Mouse (Mus musculus) C2C12 (cell line): ENCODE data around the gene Morc3.

Source experiments
- CEBPB ChIP-seq: IDR thresholded peaks from one replicate; pipeline ENCODE4 v1.6.1; 2011; ENCODE audit warnings: low read depth, mild to moderate bottlenecking, control low read depth, moderate library complexity
- CTCF ChIP-seq: IDR thresholded peaks from one replicate; pipeline ENCODE4 v1.5.1; 2011; ENCODE audit not compliant: control insufficient read depth, insufficient read depth, insufficient read length
- FOSL1 ChIP-seq: IDR thresholded peaks from one replicate; pipeline ENCODE4 v1.8.0; 2011; ENCODE audit warnings: mild to moderate bottlenecking, low read length; ENCODE audit not compliant: poor library complexity, insufficient read depth, severe bottlenecking
- MAX ChIP-seq: IDR thresholded peaks from one replicate; pipeline ENCODE4 v1.6.1; 2011; ENCODE audit warnings: mild to moderate bottlenecking, control low read depth

DNA sequence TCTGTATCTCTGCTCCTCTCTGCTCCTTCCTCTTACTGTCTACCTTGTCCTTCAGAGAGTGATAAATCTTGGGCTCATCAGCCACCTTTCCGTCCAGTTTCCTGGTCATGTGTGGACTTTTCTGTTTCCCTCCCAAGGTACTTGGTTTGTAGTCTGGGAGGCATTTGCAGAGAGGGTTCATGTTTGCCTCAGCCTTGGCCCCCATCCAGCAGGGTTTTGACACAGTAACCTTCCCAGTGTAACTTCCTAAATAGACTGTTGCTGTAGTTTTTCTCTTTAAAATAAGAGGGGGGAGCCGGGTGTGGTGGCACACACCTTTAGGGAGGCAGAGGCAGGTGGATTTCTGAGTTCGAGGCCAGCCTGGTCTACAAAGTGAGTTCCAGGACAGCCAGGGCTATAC is 78.0 kb downstream of the Morc3 start:
- TF ChIP-seq CTCF: no peak
- TF ChIP-seq MAX: no peak
- no peak for TF ChIP-seq CEBPB
- no peak for TF ChIP-seq FOSL1
